Mouse (Mus musculus) embryonic fibroblast, embryonic 13.5 days (primary cell): ENCODE data around the gene Hps4.

ENCODE experiments used
- CTCF ChIP-seq: IDR thresholded peaks from 2 replicates; pipeline ENCODE4 v1.5.1; 2011; ENCODE audit warnings: mild to moderate bottlenecking, control low read depth, low read length, moderate library complexity, borderline replicate concordance; ENCODE audit not compliant: insufficient read depth
- POLR2A ChIP-seq: IDR thresholded peaks from 2 replicates; pipeline ENCODE4 v1.6.1; 2011; ENCODE audit warnings: low read depth, mild to moderate bottlenecking, control low read depth, low read length, moderate library complexity

DNA sequence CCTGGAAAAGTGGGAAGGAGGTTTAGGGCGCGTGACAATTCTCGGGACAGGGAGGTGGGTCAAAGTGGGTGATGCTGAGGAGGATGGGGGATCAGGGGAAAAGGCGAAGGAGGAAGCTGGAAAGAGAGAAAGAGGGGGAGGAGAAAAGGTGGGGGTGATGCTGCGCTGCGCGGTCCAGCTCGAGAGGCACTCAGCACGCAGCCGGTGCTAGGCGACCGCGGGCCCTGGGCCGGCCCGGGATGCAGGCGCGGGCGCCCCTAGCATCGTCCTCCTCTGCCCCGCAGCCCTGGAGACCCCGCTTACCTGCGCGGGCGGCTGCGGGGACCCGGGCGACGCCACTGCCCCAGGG lies 51.5 kb downstream of the Hps4 start:
- TF ChIP-seq CTCF: no peak
- TF ChIP-seq POLR2A: no peak
